Mouse (Mus musculus) bone marrow, adult 2 months (tissue): ENCODE measurements around the gene Ryr2.

Experiments
- CTCF ChIP-seq: fragments of 200-500 bp; IDR thresholded peaks from 2 replicates; pipeline ENCODE4 v1.5.1; 2011; ENCODE audit warnings: low read length, control low read depth; ENCODE audit not compliant: control insufficient read depth, insufficient read depth
- POLR2A ChIP-seq: fragments of 200-500 bp; IDR thresholded peaks from 2 replicates; pipeline ENCODE4 v1.6.1; 2011; ENCODE audit warnings: low read depth, mild to moderate bottlenecking, control low read depth, low read length, borderline replicate concordance; ENCODE audit not compliant: control insufficient read depth

- no peak for TF ChIP-seq CTCF
- no peak for TF ChIP-seq POLR2A
These were observed 222.6 kb downstream of the Ryr2 start for GRCm38 (mm10) chr13:11884175-11884574.
